Mouse (Mus musculus) forebrain, embryonic 15.5 days (tissue): Measurements from ENCODE around the gene Usp45. TPM values are rescaled to one million over a fixed set of nuclear protein-coding genes. Genes with fewer than 3 reads are reported as not detected.

ENCODE experiments used
- ATAC-seq: fragments of 200-750 bp; cut with Nextera tagmentation; replicated peaks from 2 replicates; pipeline ENCODE4 v1.8.0; 2017; ENCODE audit warnings: mild to moderate bottlenecking, moderate TSS enrichment, moderate library complexity
- H3K27ac ChIP-seq: fragments of 300-500 bp; sonication (generic); replicated peaks from 2 replicates; pipeline ENCODE4 v1.5.1; 2015; ENCODE audit warnings: mild to moderate bottlenecking, inconsistent platforms
- H3K27me3 ChIP-seq: fragments of 300-500 bp; sonication (generic); 2 replicates; pipeline ENCODE4 v1.6.1; 2015; ENCODE audit warnings: inconsistent platforms
- H3K36me3 ChIP-seq: fragments of 300-500 bp; sonication (generic); 2 replicates; pipeline ENCODE4 v1.6.1; 2015; ENCODE audit warnings: mild to moderate bottlenecking, inconsistent platforms
- H3K4me1 ChIP-seq: fragments of 300-500 bp; sonication (generic); 2 replicates; pipeline ENCODE4 v1.6.1; 2015; ENCODE audit warnings: inconsistent platforms
- H3K4me2 ChIP-seq: fragments of 300-500 bp; sonication (generic); replicated peaks from 2 replicates; pipeline ENCODE4 v1.6.1; 2015; ENCODE audit warnings: mild to moderate bottlenecking, inconsistent platforms
- H3K4me3 ChIP-seq: fragments of 300-500 bp; sonication (generic); 2 replicates; pipeline ENCODE4 v1.5.1; 2015; ENCODE audit warnings: mild to moderate bottlenecking, inconsistent platforms
- H3K9ac ChIP-seq: fragments of 300-500 bp; sonication (generic); replicated peaks from 2 replicates; pipeline ENCODE4 v1.6.1; 2015; ENCODE audit warnings: mild to moderate bottlenecking, inconsistent platforms
- H3K9me3 ChIP-seq: fragments of 300-500 bp; sonication (generic); 2 replicates; pipeline ENCODE4 v1.6.1; 2016; ENCODE audit warnings: inconsistent platforms
- WGBS: fragments of 180-500 bp; shearing (Covaris S2); methylation state at CpG from one replicate; pipeline ENCODE4 v1.1.7; 2015; ENCODE audit warnings: mixed read lengths; 5-methylcytosine and 5-hydroxymethylcytosine counted together
- polyA plus RNA-seq: library from polyadenylated mRNA; unstranded; fragments of >200 nt; fragmentation: Nextera tagmentation; extraction: Ambion mirVana; gene quantifications from 2 replicates; pipeline ENCODE4 v1.2.1, GENCODE M21; 2015

The Usp45 gene
- polyA plus RNA-seq, 1 experiment from 2014 or later, result 8.8 TPM

DNA sequence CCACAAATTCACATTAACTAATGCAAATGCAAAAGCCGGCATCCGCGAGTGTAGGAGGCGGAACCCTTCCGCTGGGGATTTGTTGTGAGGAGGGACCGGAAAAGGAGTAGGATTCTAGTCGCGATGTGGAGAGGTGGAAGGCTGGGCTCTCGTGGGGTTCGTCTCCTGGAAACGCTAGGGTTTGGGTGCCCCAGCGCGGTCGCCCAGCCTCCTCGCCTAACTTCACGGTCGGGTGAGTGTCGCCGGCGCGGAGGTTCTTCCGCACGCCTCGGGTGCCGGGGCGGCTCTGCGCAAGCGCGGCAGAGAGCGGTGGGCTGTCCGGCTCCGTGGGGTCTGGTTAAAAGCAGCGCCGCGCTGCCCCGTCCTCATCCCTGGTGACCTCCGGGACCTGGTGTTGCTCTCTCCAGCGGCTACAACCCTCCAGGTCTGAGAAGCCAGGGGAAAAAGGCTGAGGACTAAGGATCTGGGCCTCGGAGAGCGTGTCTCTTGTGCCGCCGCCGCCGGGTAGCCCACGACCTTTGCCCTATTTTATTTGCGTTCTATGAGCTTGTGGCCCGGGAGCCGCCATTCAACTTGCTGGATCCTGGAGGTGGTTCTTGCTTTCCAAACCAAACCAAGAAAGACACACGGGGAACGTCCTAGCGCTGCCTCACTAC lies 112.7 kb downstream of the Usp45 start, which contains the start of gene Coq3:
TSS of gene Coq3 (plus strand) at position 109 of the 656 bp plus-strand sequence.
- H3K27me3 ChIP-seq, result no peaks in the 10 kb centered on the region
- under 1% methylated on average over 51 of the region's 51 CpGs for WGBS
- H3K36me3 ChIP-seq, result peaks cover 12% of the 10 kb centered on the region
- peak within 1 kb of the TSS; percentile 89 for H3K27ac ChIP-seq
- no peaks in the 10 kb centered on the region for H3K9me3 ChIP-seq
- H3K9ac ChIP-seq, result peak within 1 kb of the TSS; percentile 62
- ATAC-seq, result peak; percentile 96
- H3K4me3 ChIP-seq, result peak within 1 kb of the TSS; percentile 65
- H3K4me1 ChIP-seq, result peaks cover 3% of the 10 kb centered on the region; the same call in 1 of the 2 replicates
- peak within 1 kb of the TSS; percentile 54 for H3K4me2 ChIP-seq

GRCm38 (mm10) chr4:21882806-21883205 lies 115.8 kb downstream of the Usp45 start:
- WGBS, result 94% methylated on average over 6 of the region's 6 CpGs
- Histone ChIP-seq H3K9me3 (no peaks in the 10 kb centered on the region), H3K27ac (no peak overlapping the region), H3K4me1 (peaks cover 3% of the 10 kb centered on the region; the same call in 1 of the 2 replicates), H3K36me3 (no peaks in the 10 kb centered on the region), H3K9ac (no peak overlapping the region), H3K4me3 (no peak overlapping the region), H3K4me2 (no peak overlapping the region), H3K27me3 (no peaks in the 10 kb centered on the region)
- ATAC-seq, result no peak

DNA sequence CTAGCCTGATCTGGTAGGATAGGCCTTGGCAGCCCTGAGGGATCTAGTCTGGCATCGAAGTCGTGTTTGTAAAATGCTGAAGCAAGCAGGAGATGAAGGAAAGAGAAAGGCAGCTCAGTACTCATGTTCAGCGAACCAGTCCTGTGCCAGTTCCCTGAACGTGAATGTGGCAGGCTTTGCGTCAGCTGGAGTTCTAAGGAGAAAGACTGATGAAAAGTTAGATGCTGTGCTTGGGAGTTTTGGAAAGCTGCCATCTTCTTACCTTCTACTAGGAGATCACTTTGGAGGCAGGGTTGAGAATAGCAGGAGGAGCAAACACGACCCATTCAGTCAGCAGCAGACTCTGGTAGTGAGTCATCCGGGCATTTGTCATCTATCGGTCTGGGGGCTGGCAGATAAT lies 118.9 kb downstream of the Usp45 start:
- Histone ChIP-seq H3K36me3 (no peaks in the 10 kb centered on the region), H3K4me2 (no peak overlapping the region), H3K27me3 (no peaks in the 10 kb centered on the region), H3K9ac (no peak overlapping the region), H3K27ac (no peak overlapping the region), H3K4me3 (no peak overlapping the region), H3K9me3 (no peaks in the 10 kb centered on the region), H3K4me1 (no peaks in the 10 kb centered on the region)
- WGBS, result 86% methylated on average over 8 of the region's 8 CpGs
- no peak for ATAC-seq

Other genes with a start within 250 kb of the Usp45 start
- 0.14 and 0.34 TPM in 2 replicates for gene Prdm13, start 81.2 kb upstream of the Usp45 start, polyA plus RNA-seq
- gene Ccnc, start 39.5 kb upstream of the Usp45 start, polyA plus RNA-seq, result 65.0 and 72.7 TPM in 2 replicates
- 14.9 and 16.4 TPM in 2 replicates for gene Tstd3, start 56 bp downstream of the Usp45 start, polyA plus RNA-seq
- gene Pnisr, start 80.4 kb downstream of the Usp45 start, polyA plus RNA-seq, result 185 and 195 TPM in 2 replicates
- 15.2 and 15.6 TPM in 2 replicates for gene Coq3, start 112.5 kb downstream of the Usp45 start, polyA plus RNA-seq
- gene Faxc, start 164.2 kb downstream of the Usp45 start, polyA plus RNA-seq, result 16.5 and 17.5 TPM in 2 replicates